Mouse (Mus musculus) regulatory T cell (primary cell): ENCODE measurements at regions not wholly inside any gene's neighbourhood (a gene's known extent, or its start where the extent isn't known, plus 50 kb on each side); places are given as distances from the start of the nearest gene placed in this dataset.

Experiments used
- in situ Hi-C: fragments of 300-600 bp; cut with MboI, MseI; formaldehyde crosslinking; loops from one replicate; pipeline ENCODE4 v1.15.1; 2025; ENCODE audit warnings: high pct_unique_total_duplicates

DNA sequence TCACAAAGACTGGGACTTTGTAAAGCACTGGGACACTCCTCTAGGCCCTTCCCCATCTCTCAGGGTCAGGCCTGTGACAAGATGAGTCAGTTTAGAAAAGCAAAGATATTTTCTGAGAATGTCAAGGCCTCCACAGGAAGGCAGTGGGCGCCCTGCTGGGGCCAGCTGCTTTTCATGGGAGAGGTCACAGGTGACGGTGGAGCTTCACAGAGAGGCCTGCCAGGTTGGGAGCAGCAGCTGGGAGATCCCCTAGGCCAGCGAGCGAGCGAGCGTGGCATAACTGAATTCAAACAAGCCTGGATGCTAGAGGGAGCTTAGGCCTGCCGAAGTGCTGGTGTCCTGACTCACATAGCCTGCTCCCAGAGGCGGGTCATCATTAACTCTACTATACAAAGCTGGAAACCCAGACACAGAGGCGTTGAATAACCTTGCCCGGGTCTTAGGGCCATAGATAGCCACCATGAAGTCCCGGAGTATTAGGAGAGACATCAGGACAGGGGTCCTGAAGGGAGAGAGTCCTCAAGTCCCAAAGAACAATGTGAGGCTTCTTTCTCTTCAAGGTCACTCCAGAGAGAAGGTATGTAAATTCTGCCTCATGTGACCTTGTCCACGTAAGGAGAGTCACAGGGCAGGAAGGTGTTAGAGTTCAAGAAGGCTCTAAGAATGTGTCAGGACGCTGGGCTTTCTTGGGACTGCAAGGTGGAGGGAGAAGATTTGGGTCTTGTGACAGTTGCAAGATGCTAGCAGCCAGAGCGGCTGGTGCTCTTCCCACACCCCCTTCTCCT lies 174.3 kb upstream of the Sulf2 start:
- in situ Hi-C loops = no loop called here

DNA sequence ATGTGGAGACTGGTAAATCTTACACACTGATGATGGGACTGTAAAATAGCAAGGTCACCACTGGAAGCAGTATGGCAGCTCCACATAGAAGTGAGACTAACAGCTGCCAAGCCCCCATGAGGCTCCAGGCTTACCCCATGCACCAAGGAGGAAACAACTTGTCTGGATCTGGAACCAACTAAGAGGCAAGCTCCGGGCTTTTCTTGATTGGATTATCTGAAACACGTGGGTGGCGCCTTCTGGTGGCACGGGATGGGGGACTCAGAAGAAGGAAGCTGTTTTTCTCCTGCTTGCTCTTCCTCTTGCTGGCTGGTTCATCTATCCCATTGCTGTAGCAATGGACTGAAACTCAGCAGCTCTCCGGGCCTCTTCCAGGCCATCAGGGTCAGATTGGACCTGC lies 171.5 kb upstream of the Sulf2 start:
- in situ Hi-C loops = no loop called here

- in situ Hi-C loops = no loop called here
Measured at GRCm38 (mm10) chr2:166324954-166325353, 169.5 kb upstream of the Sulf2 start.

DNA sequence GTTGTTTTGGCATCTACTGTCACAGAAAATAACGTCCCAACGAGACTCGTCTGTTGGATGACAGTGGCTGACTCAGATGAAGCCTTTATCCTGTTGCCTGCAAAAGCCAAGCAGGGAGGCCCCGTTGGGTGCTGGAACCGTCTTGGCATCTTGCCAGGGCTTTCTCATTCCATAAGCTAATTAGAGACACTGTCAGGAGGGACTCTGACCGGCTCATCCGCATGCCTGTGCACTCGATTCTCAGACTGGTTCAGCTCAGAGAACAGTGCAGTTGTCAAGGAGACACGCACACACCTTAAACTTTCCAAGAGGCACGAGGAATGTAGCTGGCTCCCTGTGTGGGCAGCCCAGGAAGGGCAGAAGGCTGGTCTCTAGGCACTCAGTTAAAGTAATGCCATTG lies 169.0 kb upstream of the Sulf2 start:
- in situ Hi-C loops = no loop called here

- in situ Hi-C loops = no loop called here
Measured at GRCm38 (mm10) chr2:166322668-166323043, 167.2 kb upstream of the Sulf2 start.

GRCm38 (mm10) chr2:166321992-166322667 lies 166.7 kb upstream of the Sulf2 start:
- in situ Hi-C loops = no loop called here

- in situ Hi-C loops = loop anchor here (10.0 kb wide), 1 partner anchor 1798 kb away; no protein-coding TSS in a partner anchor
Measured at GRCm38 (mm10) chr2:166316409-166316916, 161.0 kb upstream of the Sulf2 start.

GRCm38 (mm10) chr2:166310438-166310837 lies 155.0 kb upstream of the Sulf2 start:
- in situ Hi-C loops = loop anchor here (10.0 kb wide), 1 partner anchor 1804 kb away; no protein-coding TSS in a partner anchor

DNA sequence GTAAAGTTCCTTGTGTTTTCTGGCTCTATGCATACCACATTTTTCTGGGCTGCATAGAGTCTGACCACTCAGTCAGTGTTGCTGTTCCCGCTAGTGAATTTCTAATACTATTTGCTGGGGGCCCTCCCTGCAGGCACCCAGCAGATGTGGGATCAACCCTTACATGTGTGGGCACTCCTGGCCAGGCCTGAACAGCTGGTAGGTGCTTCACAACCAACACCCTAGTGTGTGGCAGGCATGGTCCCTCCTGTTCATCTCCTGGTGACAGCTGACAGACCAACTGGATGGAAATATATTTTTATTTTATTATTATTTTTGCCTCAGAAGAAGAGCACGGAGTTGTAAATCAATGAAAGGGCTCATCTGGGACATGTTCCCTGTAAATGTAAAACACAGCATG lies 154.4 kb upstream of the Sulf2 start:
- in situ Hi-C loops = loop anchor here (10.0 kb wide), 1 partner anchor 1805 kb away; no protein-coding TSS in a partner anchor

DNA sequence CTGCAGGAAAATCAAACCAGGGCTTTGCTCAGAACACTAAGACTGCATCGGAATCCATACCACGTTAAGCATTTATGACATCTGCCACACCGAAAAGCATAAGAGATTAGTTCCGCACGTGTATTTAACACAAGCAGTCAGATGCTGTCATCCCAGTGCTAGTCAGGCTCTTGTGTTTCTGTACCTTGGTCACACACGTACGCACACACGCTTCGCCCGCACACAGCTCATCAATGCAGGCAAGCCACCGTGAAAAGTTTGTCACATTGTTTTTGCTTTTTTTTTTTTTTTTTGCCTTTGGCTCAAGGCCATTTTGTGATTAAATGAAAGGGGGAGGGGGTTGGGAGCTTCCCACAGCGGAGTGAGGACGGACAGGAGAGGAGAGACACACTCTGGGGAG lies 152.1 kb upstream of the Sulf2 start:
- in situ Hi-C loops = no loop called here

GRCm38 (mm10) chr2:166305044-166306002 lies 149.9 kb upstream of the Sulf2 start:
- in situ Hi-C loops = no loop called here

- in situ Hi-C loops = no loop called here
Measured at GRCm38 (mm10) chr2:166303854-166304253, 148.4 kb upstream of the Sulf2 start.

- in situ Hi-C loops = no loop called here
Measured at GRCm38 (mm10) chr2:166301161-166301560, 145.7 kb upstream of the Sulf2 start.

GRCm38 (mm10) chr2:166294672-166295071 lies 139.2 kb upstream of the Sulf2 start:
- in situ Hi-C loops = no loop called here

DNA sequence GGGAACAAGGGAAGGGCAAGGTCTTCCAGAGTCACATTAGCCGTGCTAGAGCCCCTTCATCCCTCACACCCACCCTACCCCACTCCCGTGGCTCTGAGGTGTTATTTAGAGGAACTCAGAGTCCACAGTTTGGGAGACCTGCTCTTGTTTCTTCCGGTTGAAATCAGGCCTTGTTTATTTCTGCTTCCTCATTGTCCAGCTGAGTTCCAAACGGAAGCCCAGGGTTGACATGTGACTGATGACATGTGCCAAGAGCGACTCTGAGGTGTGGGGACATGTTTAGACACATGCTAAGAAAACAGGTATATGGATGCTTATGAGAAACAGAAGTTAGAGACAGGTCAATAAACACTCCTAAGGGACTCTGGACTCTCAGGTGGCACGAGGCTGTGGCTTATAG lies 137.5 kb upstream of the Sulf2 start:
- in situ Hi-C loops = no loop called here

DNA sequence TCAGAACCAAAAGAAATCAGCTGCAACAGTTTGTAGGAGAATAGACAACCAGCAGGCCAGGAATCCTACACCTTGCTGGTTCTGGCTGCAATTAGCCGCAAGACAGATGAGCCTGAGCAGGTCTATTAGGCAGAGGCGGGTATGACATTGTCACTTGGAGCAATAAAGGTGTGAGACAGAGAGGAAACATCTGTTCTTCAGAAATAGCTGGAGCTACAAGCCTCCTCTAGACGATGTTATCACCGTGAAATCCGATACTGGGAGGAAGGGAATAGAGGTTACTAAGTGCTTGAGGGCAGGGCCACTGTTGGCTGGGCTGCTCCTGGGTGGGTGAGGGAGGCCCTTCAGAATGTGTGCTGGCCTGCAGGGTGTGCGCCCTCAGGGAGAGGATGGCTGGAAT lies 135.8 kb upstream of the Sulf2 start:
- in situ Hi-C loops = no loop called here

DNA sequence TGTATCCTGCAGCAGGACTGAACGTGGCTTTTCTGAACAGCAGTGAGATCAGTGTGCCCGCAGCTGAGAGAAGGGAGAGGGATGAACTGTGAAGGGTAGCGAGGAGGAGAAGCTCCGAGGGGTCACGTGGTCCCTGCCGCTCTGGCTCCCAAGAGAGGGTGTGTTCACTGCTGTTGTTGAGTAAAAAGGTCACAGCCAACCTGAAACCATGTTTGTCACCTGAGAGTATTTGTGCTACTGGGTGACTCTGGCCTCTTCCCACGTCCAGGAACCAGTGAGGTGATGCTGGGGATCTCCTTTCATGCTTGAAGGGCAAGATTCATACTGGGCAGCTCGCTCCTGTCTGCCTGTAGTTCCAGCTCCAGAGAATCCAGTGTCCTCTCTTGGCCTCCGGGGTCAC lies 135.4 kb upstream of the Sulf2 start:
- in situ Hi-C loops = no loop called here

DNA sequence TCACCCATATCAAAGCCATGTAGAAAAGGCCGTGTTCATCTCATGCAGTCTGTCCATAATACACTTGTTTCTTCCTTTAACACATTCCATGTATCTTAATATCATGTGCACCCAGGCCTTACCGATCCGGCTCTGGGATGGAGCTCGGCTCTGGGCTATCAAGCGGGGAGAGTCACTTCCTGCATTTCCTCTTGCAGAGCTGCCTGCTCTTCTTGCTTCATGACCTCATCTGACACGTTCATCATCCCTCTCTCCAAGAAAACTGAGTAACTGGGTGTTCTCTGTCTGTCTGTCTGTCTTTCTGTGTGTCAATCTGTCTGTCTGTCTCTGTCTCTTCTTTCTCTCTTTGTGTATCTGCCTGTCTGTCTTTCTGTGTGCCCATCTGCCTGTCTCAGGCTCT lies 133.7 kb upstream of the Sulf2 start:
- in situ Hi-C loops = no loop called here

GRCm38 (mm10) chr2:166281137-166281536 lies 125.7 kb upstream of the Sulf2 start:
- in situ Hi-C loops = loop anchor here (5.0 kb wide), 1 partner anchor 171 kb away; no protein-coding TSS in a partner anchor

GRCm38 (mm10) chr2:166280651-166281127 lies 125.2 kb upstream of the Sulf2 start:
- in situ Hi-C loops = loop anchor here (5.0 kb wide), 1 partner anchor 172 kb away; no protein-coding TSS in a partner anchor

GRCm38 (mm10) chr2:166279676-166280075 lies 124.2 kb upstream of the Sulf2 start:
- in situ Hi-C loops = loop anchor here (5.0 kb wide), 1 partner anchor 173 kb away; no protein-coding TSS in a partner anchor
